Mouse (Mus musculus): ENCODE measurements around the gene Gm10645. TPM values are rescaled to one million over a fixed set of nuclear protein-coding genes. Genes with fewer than 3 reads are reported as not detected.

Gm10645 gene
- polyA plus RNA-seq, 1 experiment from 2014 or later: 2.0 TPM

DNA sequence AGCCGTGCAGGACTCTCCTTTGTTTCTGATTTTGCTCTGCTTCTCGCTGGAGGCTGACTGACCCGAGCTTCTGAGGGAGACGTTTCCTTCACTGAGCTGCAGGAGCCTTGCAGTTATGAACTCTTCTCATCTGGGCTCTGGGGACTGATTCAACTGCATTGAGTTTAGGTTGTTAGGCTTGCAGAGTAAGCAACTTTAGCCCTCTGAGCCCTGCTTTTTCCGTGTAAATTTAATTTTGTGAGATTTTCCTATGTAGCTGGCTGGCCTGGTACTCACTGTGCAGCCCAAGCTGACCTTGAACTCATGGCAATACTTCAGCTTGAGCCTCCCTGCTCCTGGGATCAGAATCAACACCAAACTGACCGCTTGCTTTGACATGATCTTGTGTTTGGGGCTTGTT is 4.9 kb upstream of the Gm10645 start:
- ATAC-seq (replicated peaks; ENCODE audit: low FRiP score, low read depth) (no peak), DNase-seq (ENCODE audit: low spot score) (no peak)
- H3K9ac ChIP-seq (ENCODE audit: low read depth, low read length): no peak overlapping the region
- H3K27ac ChIP-seq: no peak overlapping the region
- H3K36me3 ChIP-seq (ENCODE audit: insufficient read depth, low read length): no peaks in the 10 kb centered on the region
- H3K9me3 ChIP-seq (replicated peaks; ENCODE audit: low read length): no peaks in the 10 kb centered on the region
- H3K4me1 ChIP-seq (replicated peaks; ENCODE audit: insufficient read depth, low read length): no peaks in the 10 kb centered on the region
- 47% methylated on average over 6 of the region's 6 CpGs for WGBS
- no peaks in the 10 kb centered on the region for H3K27me3 ChIP-seq (ENCODE audit: insufficient read depth, low read length)
- H3K4me2 ChIP-seq (ENCODE audit: low read length): no peak overlapping the region
- TF ChIP-seq CTCF (IDR thresholded peaks at IDR 0.05; ENCODE audit: low read depth): no peak
- no peak overlapping the region for H3K4me3 ChIP-seq (replicated peaks; ENCODE audit: low read depth, low read length)

DNA sequence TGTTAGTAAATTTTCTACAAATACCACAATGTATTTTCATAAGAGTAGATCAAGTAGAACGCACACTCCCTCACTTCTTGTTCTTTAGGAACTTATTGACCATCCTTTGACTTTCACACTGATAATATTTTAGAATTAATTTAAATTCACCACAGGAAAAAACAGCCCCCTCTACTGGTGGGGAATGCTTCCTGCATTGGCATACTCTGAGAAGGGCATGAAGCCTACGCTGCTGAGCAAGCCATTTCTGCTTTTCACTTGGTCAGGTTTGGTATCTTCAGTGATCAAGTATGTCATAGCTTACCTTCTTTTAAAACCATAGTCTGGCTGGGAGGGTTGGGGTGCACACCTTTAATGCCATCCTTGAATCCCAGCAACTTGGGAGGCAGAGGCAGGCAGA is 3.7 kb upstream of the Gm10645 start:
- ATAC-seq (replicated peaks; ENCODE audit: low FRiP score, low read depth): no peak
- Histone ChIP-seq H3K27me3 (ENCODE audit: insufficient read depth, low read length) (no peaks in the 10 kb centered on the region), H3K9me3 (replicated peaks; ENCODE audit: low read length) (no peaks in the 10 kb centered on the region), H3K9ac (ENCODE audit: low read depth, low read length) (no peak overlapping the region), H3K27ac (no peak overlapping the region), H3K4me1 (replicated peaks; ENCODE audit: insufficient read depth, low read length) (no peaks in the 10 kb centered on the region), H3K4me3 (replicated peaks; ENCODE audit: low read depth, low read length) (no peak overlapping the region), H3K36me3 (ENCODE audit: insufficient read depth, low read length) (no peaks in the 10 kb centered on the region), H3K4me2 (ENCODE audit: low read length) (no peak overlapping the region)
- TF ChIP-seq CTCF (IDR thresholded peaks at IDR 0.05; ENCODE audit: low read depth): peak; percentile 57
- 92% methylated on average over 2 of the region's 2 CpGs for WGBS
- DNase-seq (ENCODE audit: low spot score): no peak

DNA sequence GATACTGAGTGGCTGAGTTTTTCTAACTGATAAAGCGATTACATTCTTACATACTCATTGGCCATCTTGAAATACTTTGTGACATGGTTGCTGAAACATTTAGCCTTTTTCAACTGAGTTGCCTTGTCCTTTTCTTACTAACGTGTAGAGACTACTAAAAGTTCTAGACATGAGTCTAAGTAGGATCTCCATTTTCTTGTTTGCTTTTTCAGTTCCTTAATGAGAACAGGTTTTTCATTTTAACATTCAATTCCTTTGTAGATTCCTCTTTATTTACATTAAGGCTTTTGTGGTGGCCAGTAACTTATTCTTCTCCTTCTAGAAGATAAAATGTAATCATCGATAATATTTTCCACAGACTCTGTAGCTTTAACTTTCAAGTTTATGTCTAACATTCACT is 3.2 kb upstream of the Gm10645 start:
- no peak overlapping the region for H3K4me3 ChIP-seq (replicated peaks; ENCODE audit: low read depth, low read length)
- no peaks in the 10 kb centered on the region for H3K4me1 ChIP-seq (replicated peaks; ENCODE audit: insufficient read depth, low read length)
- H3K27ac ChIP-seq: no peak overlapping the region
- no peak for ATAC-seq (replicated peaks; ENCODE audit: low FRiP score, low read depth)
- WGBS: 84% methylated on average over 3 of the region's 3 CpGs
- H3K4me2 ChIP-seq (ENCODE audit: low read length): no peak overlapping the region
- no peaks in the 10 kb centered on the region for H3K36me3 ChIP-seq (ENCODE audit: insufficient read depth, low read length)
- no peak for DNase-seq (ENCODE audit: low spot score)
- TF ChIP-seq CTCF (IDR thresholded peaks at IDR 0.05; ENCODE audit: low read depth): no peak
- H3K9ac ChIP-seq (ENCODE audit: low read depth, low read length): no peak overlapping the region
- H3K9me3 ChIP-seq (replicated peaks; ENCODE audit: low read length): no peaks in the 10 kb centered on the region
- H3K27me3 ChIP-seq (ENCODE audit: insufficient read depth, low read length): no peaks in the 10 kb centered on the region

DNA sequence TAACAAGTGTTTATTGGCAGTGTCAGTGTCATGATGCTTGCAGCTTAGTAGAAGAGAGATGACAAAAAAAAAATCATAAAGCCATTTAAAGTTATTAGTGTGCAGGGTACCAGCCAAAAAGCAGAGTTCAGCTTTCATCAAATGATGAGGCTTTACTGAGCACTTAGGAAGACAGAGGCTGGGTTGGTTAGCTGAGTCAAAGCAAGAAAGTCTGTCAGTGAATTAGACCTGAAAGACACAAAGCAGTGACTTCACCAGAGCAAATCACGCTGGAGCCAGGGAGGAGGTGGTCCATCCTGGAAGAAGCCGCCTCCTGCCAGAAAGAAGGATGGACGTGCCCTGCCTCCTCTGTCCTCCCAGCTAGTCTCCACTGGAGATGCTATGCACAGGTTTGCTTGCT is 2.0 kb upstream of the Gm10645 start:
- ATAC-seq (replicated peaks; ENCODE audit: low FRiP score, low read depth) (no peak), DNase-seq (ENCODE audit: low spot score) (no peak)
- TF ChIP-seq CTCF (IDR thresholded peaks at IDR 0.05; ENCODE audit: low read depth): no peak
- Histone ChIP-seq H3K9me3 (replicated peaks; ENCODE audit: low read length) (no peaks in the 10 kb centered on the region), H3K4me1 (replicated peaks; ENCODE audit: insufficient read depth, low read length) (no peaks in the 10 kb centered on the region), H3K4me3 (replicated peaks; ENCODE audit: low read depth, low read length) (no peak overlapping the region), H3K36me3 (ENCODE audit: insufficient read depth, low read length) (no peaks in the 10 kb centered on the region), H3K27ac (no peak overlapping the region), H3K4me2 (ENCODE audit: low read length) (no peak overlapping the region), H3K27me3 (ENCODE audit: insufficient read depth, low read length) (no peaks in the 10 kb centered on the region), H3K9ac (ENCODE audit: low read depth, low read length) (no peak overlapping the region)
- WGBS: 53% methylated on average over 3 of the region's 3 CpGs

DNA sequence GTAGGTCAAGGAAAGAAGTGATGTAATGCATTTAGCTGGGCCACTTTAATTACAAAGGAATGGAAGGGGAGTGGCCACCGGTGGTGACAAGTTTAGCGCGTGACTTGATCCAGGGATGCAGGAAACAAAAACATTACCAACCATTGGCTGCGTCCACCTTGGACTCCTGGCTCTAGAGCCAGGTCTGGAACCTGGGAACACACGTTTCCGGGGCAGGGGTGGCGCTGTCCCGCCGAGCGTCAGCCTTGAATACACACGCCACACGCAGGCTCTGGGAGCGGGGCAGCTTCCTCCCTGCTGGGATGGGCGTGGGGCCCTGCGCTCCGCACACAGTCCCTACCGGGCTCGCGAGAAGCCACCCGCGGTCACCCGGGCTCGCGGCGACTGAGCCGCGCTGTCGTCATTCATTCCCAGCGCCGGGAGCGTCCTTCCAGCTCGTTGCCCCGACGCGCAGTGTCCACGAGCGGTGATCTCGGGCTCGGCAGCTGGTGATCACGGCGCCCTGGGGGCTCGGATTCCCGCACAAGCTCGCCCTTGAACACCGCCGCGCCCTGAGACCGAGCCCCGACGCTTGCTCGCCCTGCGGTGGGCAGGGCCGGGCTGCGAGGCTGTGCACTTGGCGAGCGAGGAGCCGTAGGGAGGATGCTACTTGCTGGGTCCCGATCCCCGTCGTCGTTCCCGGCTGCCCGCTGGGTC is 587 bp downstream of the Gm10645 start, which contains the start of gene Tbc1d9:
Gene Tbc1d9, plus strand, starts transcription at position 118 of the 696 bp plus-strand sequence.
- under 1% methylated on average over 55 of the region's 63 CpGs for WGBS
- TF ChIP-seq CTCF (IDR thresholded peaks at IDR 0.05; ENCODE audit: low read depth): peak; percentile 31; the same call in 1 of the 2 replicates

DNA sequence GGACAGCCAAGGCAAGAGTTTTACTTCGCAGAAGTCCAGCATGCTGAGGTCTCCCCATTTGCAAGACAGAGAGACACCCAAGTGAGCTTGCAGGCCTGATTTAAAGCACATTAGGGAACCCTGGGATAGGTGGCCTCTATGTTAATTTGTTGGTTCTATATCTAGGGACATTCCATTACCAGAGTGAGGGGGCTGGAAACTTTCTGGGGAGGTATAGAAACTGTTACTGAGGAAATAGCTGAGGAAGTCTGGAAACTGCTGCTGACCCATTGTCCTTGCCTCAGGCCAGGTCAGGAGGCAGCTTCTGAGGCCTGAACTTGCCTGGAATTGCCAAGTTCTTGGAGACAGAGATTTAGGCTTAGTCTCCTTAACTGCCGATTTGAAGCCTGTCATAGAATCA is 5.4 kb downstream of the Gm10645 start:
- DNase-seq (ENCODE audit: low spot score) (no peak), ATAC-seq (replicated peaks; ENCODE audit: low FRiP score, low read depth) (no peak)
- no peak overlapping the region for H3K4me2 ChIP-seq (ENCODE audit: low read length)
- no peak for TF ChIP-seq CTCF (IDR thresholded peaks at IDR 0.05; ENCODE audit: low read depth)
- WGBS: 65% methylated on average over 2 of the region's 2 CpGs
- no peaks in the 10 kb centered on the region for H3K27me3 ChIP-seq (ENCODE audit: insufficient read depth, low read length)
- H3K27ac ChIP-seq: no peak overlapping the region
- H3K4me3 ChIP-seq (replicated peaks; ENCODE audit: low read depth, low read length): no peak overlapping the region
- H3K9me3 ChIP-seq (replicated peaks; ENCODE audit: low read length): no peaks in the 10 kb centered on the region
- no peaks in the 10 kb centered on the region for H3K36me3 ChIP-seq (ENCODE audit: insufficient read depth, low read length)
- no peaks in the 10 kb centered on the region for H3K4me1 ChIP-seq (replicated peaks; ENCODE audit: insufficient read depth, low read length)
- no peak overlapping the region for H3K9ac ChIP-seq (ENCODE audit: low read depth, low read length)

More for the DNA sequence above, 587 bp downstream of the Gm10645 start, which contains the start of gene Tbc1d9:
- Histone ChIP-seq H3K27me3 (ENCODE audit: insufficient read depth, low read length) (no peaks in the 10 kb centered on the region), H3K27ac (peak within 1 kb of the TSS; percentile 77), H3K9ac (ENCODE audit: low read depth, low read length) (peak within 1 kb of the TSS; percentile 80), H3K36me3 (ENCODE audit: insufficient read depth, low read length) (no peaks in the 10 kb centered on the region), H3K4me2 (ENCODE audit: low read length) (peak within 1 kb of the TSS; percentile 85), H3K4me3 (replicated peaks; ENCODE audit: low read depth, low read length) (peak within 1 kb of the TSS; percentile 47), H3K9me3 (replicated peaks; ENCODE audit: low read length) (no peaks in the 10 kb centered on the region), H3K4me1 (replicated peaks; ENCODE audit: insufficient read depth, low read length) (no peaks in the 10 kb centered on the region)
- peak; percentile 83 for DNase-seq (ENCODE audit: low spot score)
- ATAC-seq (replicated peaks; ENCODE audit: low FRiP score, low read depth): peak; percentile 93

Data from kidney, postnatal 0 days (tissue).